Mouse (Mus musculus) forebrain, embryonic 14.5 days (tissue): ENCODE measurements around the gene Bms1. TPM values are rescaled to one million over a fixed set of nuclear protein-coding genes. Genes with fewer than 3 reads are reported as not detected.

ENCODE experiments used
- ATAC-seq: fragments of 200-750 bp; cut with Nextera tagmentation; 2 replicates; pipeline ENCODE4 v1.8.0; 2017; ENCODE audit warnings: mild to moderate bottlenecking, moderate library complexity
- DNase-seq: peaks from one replicate; pipeline ENCODE4 v3.0.0-alpha.2; 2015; ENCODE audit warnings: low spot score
- H3K27ac ChIP-seq: fragments of 300-500 bp; sonication (generic); 2 replicates; pipeline ENCODE4 v1.5.1; 2014; ENCODE audit warnings: low read depth, mild to moderate bottlenecking, control low read depth, low read length, moderate library complexity
- H3K27me3 ChIP-seq: fragments of 300-500 bp; sonication (generic); replicated peaks from 2 replicates; pipeline ENCODE4 v1.6.1; 2014; ENCODE audit warnings: low read length, control low read depth, mixed read lengths; ENCODE audit not compliant: control insufficient read depth, insufficient read depth
- H3K36me3 ChIP-seq: fragments of 300-500 bp; sonication (generic); 2 replicates; pipeline ENCODE4 v1.6.1; 2014; ENCODE audit warnings: low read length, control low read depth; ENCODE audit not compliant: control insufficient read depth, insufficient read depth
- H3K4me1 ChIP-seq: fragments of 300-500 bp; sonication (generic); 2 replicates; pipeline ENCODE4 v1.6.1; 2014; ENCODE audit warnings: antibody characterized with exemption, low read length, control low read depth; ENCODE audit not compliant: control insufficient read depth, insufficient read depth
- H3K4me2 ChIP-seq: fragments of 300-500 bp; sonication (generic); 2 replicates; pipeline ENCODE4 v1.6.1; 2014; ENCODE audit warnings: mild to moderate bottlenecking, control low read depth, low read length
- H3K4me3 ChIP-seq: fragments of 300-500 bp; sonication (generic); 2 replicates; pipeline ENCODE4 v1.5.1; 2014; ENCODE audit warnings: low read depth, low read length, control low read depth
- H3K9ac ChIP-seq: fragments of 300-500 bp; sonication (generic); 2 replicates; pipeline ENCODE4 v1.6.1; 2014; ENCODE audit warnings: mild to moderate bottlenecking, low read length, control low read depth, moderate library complexity
- H3K9me3 ChIP-seq: fragments of 300-500 bp; sonication (generic); replicated peaks from 2 replicates; pipeline ENCODE4 v1.6.1; 2016; ENCODE audit warnings: low read length, control low read depth, mixed read lengths; ENCODE audit not compliant: control insufficient read depth
- WGBS: fragments of 180-500 bp; shearing (Covaris S2); extraction: QIAGEN DNeasy Blood & Tissue Kit; methylation state at CpG from one replicate; pipeline ENCODE4 v1.1.7; 2014; 5-methylcytosine and 5-hydroxymethylcytosine counted together
- polyA plus RNA-seq: library from polyadenylated mRNA; unstranded; fragments of >200 nt; fragmentation: Nextera tagmentation; extraction: Ambion mirVana; gene quantifications from 2 replicates; pipeline ENCODE4 v1.2.1, GENCODE M21; 2014

Bms1 gene
- polyA plus RNA-seq, 1 experiment from 2014 or later = 17.3 TPM

DNA sequence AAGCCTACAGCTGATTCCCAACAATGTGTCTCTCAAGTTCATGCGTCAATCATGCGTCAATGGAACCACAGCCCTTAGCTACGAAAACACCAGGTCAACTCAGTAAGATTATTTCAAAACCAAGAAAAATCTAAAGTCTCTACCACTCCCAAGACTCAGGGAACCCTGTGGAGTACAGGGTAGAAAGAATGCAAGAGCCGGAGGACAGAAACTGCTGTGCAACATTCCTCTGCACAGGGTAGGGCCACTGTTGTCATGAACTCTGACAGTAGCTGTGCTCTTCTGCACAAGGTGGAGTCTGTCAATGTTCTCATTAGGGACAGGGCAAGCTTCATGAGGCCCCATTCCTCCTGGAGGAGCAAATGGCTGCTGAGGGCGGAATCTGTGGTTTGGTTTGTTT lies 10.8 kb downstream of the Bms1 start:
- Histone ChIP-seq H3K36me3 (peaks cover 86% of the 10 kb centered on the region), H3K4me3 (no peak overlapping the region)

DNA sequence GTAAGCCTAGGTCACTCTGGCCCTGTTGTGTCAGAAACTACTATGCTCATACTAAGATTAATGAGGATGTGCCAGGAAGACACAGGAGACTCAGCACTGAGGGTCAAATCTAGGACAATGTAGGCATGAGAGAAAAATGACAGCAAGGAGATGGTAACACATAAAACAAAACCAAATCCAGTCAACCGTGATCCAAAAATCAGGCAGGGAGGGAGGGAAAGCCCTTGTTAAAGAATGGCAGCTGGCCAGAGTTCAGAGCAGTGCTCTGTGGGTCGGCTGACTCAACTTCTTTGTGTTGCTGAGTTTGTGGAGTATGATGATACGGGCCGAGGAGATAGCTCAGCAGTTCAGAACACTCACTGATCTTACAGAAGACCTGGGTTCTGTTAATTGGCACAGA lies 12.9 kb downstream of the Bms1 start:
- H3K27me3 ChIP-seq = no peaks in the 10 kb centered on the region
- peaks cover 84% of the 10 kb centered on the region for H3K36me3 ChIP-seq
- ATAC-seq = no peak
- no peaks in the 10 kb centered on the region for H3K4me1 ChIP-seq
- WGBS = 70% methylated on average over 4 of the region's 4 CpGs
- no peak for DNase-seq
- H3K9ac ChIP-seq = no peak overlapping the region
- H3K9me3 ChIP-seq = no peaks in the 10 kb centered on the region
- no peak overlapping the region for H3K4me2 ChIP-seq
- no peak overlapping the region for H3K4me3 ChIP-seq
- H3K27ac ChIP-seq = no peak overlapping the region

More for the DNA sequence above, 10.8 kb downstream of the Bms1 start:
- Histone ChIP-seq H3K9ac (no peak overlapping the region), H3K9me3 (no peaks in the 10 kb centered on the region), H3K27me3 (no peaks in the 10 kb centered on the region), H3K4me1 (no peaks in the 10 kb centered on the region), H3K27ac (no peak overlapping the region), H3K4me2 (no peak overlapping the region)
- ATAC-seq (no peak), DNase-seq (no peak)
- 90% methylated on average over 5 of the region's 5 CpGs for WGBS

DNA sequence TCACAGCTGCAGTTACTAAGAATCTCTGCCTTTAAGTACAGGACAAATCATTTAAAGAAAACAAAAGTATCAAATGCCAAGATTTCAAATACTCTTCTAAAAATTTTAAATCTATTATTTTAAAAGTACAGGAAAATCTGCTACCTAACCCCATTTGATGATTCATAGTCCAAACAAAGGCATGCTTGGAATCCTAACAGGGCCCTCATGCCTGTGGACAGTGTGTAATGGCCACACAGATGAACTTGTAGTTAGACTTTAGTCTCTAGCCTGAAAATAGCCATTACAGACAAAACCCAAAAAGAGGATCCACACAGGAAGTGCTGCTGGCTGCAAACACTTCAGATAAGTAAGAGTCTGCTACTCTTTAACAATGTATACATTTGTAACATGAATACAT lies 28.5 kb downstream of the Bms1 start:
- H3K27me3 ChIP-seq = no peaks in the 10 kb centered on the region
- no peak overlapping the region for H3K4me3 ChIP-seq
- H3K4me1 ChIP-seq = no peaks in the 10 kb centered on the region
- H3K36me3 ChIP-seq = peaks cover 70% of the 10 kb centered on the region
- H3K9me3 ChIP-seq = no peaks in the 10 kb centered on the region
- H3K27ac ChIP-seq = no peak overlapping the region
- H3K4me2 ChIP-seq = no peak overlapping the region
- DNase-seq = no peak
- no peak for ATAC-seq
- no peak overlapping the region for H3K9ac ChIP-seq

- no peak overlapping the region for H3K27ac ChIP-seq
- ATAC-seq (no peak), DNase-seq (no peak)
- H3K4me2 ChIP-seq = no peak overlapping the region
- peaks cover 57% of the 10 kb centered on the region for H3K36me3 ChIP-seq
- no peak overlapping the region for H3K9ac ChIP-seq
- H3K4me1 ChIP-seq = no peaks in the 10 kb centered on the region
- no peaks in the 10 kb centered on the region for H3K27me3 ChIP-seq
- no peaks in the 10 kb centered on the region for H3K9me3 ChIP-seq
- H3K4me3 ChIP-seq = no peak overlapping the region
- 91% methylated on average over 3 of the region's 3 CpGs for WGBS
These were observed 33.3 kb downstream of the Bms1 start for GRCm38 (mm10) chr6:118385962-118386361.

DNA sequence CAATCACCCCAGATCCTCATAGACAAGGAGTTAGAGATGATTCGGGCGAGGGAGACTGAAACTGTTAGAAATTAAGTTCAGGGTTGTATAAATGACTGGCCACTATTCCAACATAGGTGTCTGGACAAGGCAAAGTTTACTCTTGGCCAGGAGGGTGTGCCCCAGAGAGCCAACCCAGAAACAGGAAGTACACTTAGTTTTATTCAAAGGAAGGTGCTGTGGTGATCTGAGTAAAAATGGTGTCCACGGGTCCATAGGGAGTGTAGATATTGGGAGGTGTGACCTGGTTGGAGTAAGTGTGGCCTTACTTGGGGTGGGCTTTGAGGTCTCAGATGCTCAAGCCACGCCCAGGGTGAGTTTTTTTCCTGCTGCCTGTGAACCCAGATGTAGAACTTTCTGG lies 38.0 kb downstream of the Bms1 start:
- peaks cover 34% of the 10 kb centered on the region for H3K36me3 ChIP-seq
- H3K9ac ChIP-seq = no peak overlapping the region
- H3K9me3 ChIP-seq = no peaks in the 10 kb centered on the region
- no peak overlapping the region for H3K27ac ChIP-seq
- no peak for DNase-seq
- no peaks in the 10 kb centered on the region for H3K27me3 ChIP-seq
- H3K4me3 ChIP-seq = no peak overlapping the region
- ATAC-seq = no peak
- 91% methylated on average over 4 of the region's 4 CpGs for WGBS
- H3K4me2 ChIP-seq = no peak overlapping the region
- no peaks in the 10 kb centered on the region for H3K4me1 ChIP-seq

DNA sequence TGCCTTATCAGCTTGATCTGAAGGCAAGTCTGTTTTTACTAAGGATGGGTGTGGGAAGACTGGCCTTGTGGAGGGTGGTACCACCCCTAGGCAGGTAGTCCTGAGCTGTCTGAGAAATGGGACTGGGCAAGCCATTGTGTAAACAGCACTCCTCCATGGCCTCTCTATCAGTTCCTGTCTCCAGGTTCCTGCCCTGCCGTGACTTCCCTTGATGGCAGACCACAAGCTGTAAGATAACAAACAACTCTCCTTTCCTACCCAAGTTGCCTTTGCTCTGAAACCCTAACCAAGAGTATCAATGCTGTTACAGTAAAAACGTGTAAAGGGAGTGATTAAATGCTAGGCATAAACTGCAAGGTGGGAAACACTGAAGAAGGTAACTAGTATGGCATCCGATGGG lies 38.6 kb downstream of the Bms1 start:
- ATAC-seq (no peak), DNase-seq (no peak)
- Histone ChIP-seq H3K27ac (no peak overlapping the region), H3K4me2 (no peak overlapping the region), H3K27me3 (no peaks in the 10 kb centered on the region), H3K9ac (no peak overlapping the region), H3K4me3 (no peak overlapping the region), H3K9me3 (no peaks in the 10 kb centered on the region), H3K4me1 (no peaks in the 10 kb centered on the region), H3K36me3 (peaks cover 34% of the 10 kb centered on the region)
- 63% methylated on average over 3 of the region's 3 CpGs for WGBS

- Histone ChIP-seq H3K4me1 (no peaks in the 10 kb centered on the region), H3K4me3 (no peak overlapping the region), H3K4me2 (peak overlapping the region; percentile 12; the same call in 1 of the 2 replicates), H3K27me3 (no peaks in the 10 kb centered on the region), H3K36me3 (peaks cover 28% of the 10 kb centered on the region), H3K9me3 (no peaks in the 10 kb centered on the region), H3K27ac (no peak overlapping the region), H3K9ac (no peak overlapping the region)
- WGBS = 35% methylated on average over 20 of the region's 20 CpGs
- peak; percentile 89 for ATAC-seq
- peak; percentile 86 for DNase-seq
These were observed 39.7 kb downstream of the Bms1 start for GRCm38 (mm10) chr6:118379451-118380167.

- H3K27ac ChIP-seq = no peak overlapping the region
- no peak overlapping the region for H3K4me3 ChIP-seq
- H3K9me3 ChIP-seq = no peaks in the 10 kb centered on the region
- H3K4me2 ChIP-seq = no peak overlapping the region
- DNase-seq (no peak), ATAC-seq (no peak)
- no peaks in the 10 kb centered on the region for H3K27me3 ChIP-seq
- 59% methylated on average over 10 of the region's 10 CpGs for WGBS
- peaks cover 8% of the 10 kb centered on the region; the same call in 1 of the 2 replicates for H3K36me3 ChIP-seq
- no peak overlapping the region for H3K9ac ChIP-seq
- H3K4me1 ChIP-seq = no peaks in the 10 kb centered on the region
These were observed 41.7 kb downstream of the Bms1 start for GRCm38 (mm10) chr6:118377611-118378010.

GRCm38 (mm10) chr6:118376023-118376422 lies 43.3 kb downstream of the Bms1 start:
- WGBS = 60% methylated on average over 10 of the region's 10 CpGs
- no peak overlapping the region for H3K27ac ChIP-seq
- DNase-seq = no peak

More at GRCm38 (mm10) chr6:118376023-118376422, 43.3 kb downstream of the Bms1 start:
- Histone ChIP-seq H3K4me3 (no peak overlapping the region), H3K36me3 (no peaks in the 10 kb centered on the region), H3K4me1 (no peaks in the 10 kb centered on the region), H3K9me3 (no peaks in the 10 kb centered on the region), H3K9ac (no peak overlapping the region), H3K27me3 (no peaks in the 10 kb centered on the region), H3K4me2 (no peak overlapping the region)
- ATAC-seq = no peak
